Mouse (Mus musculus): ENCODE results near the gene Lst1. TPM values are rescaled to one million over a fixed set of nuclear protein-coding genes. Genes with fewer than 3 reads are reported as not detected.

Lst1 gene
- polyA plus RNA-seq, 1 experiment from 2014 or later: 3.7 TPM

GRCm38 (mm10) chr17:35193881-35194843 lies 5.9 kb upstream of the Lst1 start, which contains the start of gene Ltb:
Gene Ltb, plus strand, starts transcription at chr17:35194439.
- H3K4me2 ChIP-seq (ENCODE audit: low read depth, low read length): peak within 1 kb of the TSS; percentile 55; the same call in 1 of the 2 replicates
- H3K9me3 ChIP-seq (ENCODE audit: control insufficient read depth, low read length): no peaks in the 10 kb centered on the region
- H3K27ac ChIP-seq (ENCODE audit: low read depth, low read length): no peak within 1 kb of the TSS
- H3K4me1 ChIP-seq (ENCODE audit: control insufficient read depth, insufficient read depth, low read length): peaks cover 4% of the 10 kb centered on the region; the same call in 1 of the 2 replicates
- peaks cover 25% of the 10 kb centered on the region for H3K27me3 ChIP-seq (ENCODE audit: control insufficient read depth, insufficient read depth, low read length)
- H3K4me3 ChIP-seq (ENCODE audit: low read depth, low read length): no peak within 1 kb of the TSS
- no peak for ATAC-seq (ENCODE audit: low read depth)
- 76% methylated on average over 28 of the region's 28 CpGs for WGBS
- no peak within 1 kb of the TSS for H3K9ac ChIP-seq (replicated peaks; ENCODE audit: low read depth, low read length)
- H3K36me3 ChIP-seq (ENCODE audit: control insufficient read depth, insufficient read depth, low read length): no peaks in the 10 kb centered on the region

GRCm38 (mm10) chr17:35192924-35193323 lies 4.7 kb upstream of the Lst1 start:
- Histone ChIP-seq H3K36me3 (ENCODE audit: control insufficient read depth, insufficient read depth, low read length) (no peaks in the 10 kb centered on the region), H3K4me1 (ENCODE audit: control insufficient read depth, insufficient read depth, low read length) (peaks cover 4% of the 10 kb centered on the region; the same call in 1 of the 2 replicates), H3K4me3 (ENCODE audit: low read depth, low read length) (no peak overlapping the region), H3K9ac (replicated peaks; ENCODE audit: low read depth, low read length) (no peak overlapping the region), H3K27ac (ENCODE audit: low read depth, low read length) (no peak overlapping the region), H3K4me2 (ENCODE audit: low read depth, low read length) (no peak overlapping the region), H3K9me3 (ENCODE audit: control insufficient read depth, low read length) (no peaks in the 10 kb centered on the region), H3K27me3 (ENCODE audit: control insufficient read depth, insufficient read depth, low read length) (peaks cover 22% of the 10 kb centered on the region)
- no peak for ATAC-seq (ENCODE audit: low read depth)
- WGBS: 85% methylated on average over 5 of the region's 5 CpGs

- 74% methylated on average over 2 of the region's 2 CpGs for WGBS
- H3K9ac ChIP-seq (replicated peaks; ENCODE audit: low read depth, low read length): no peak overlapping the region
- H3K4me3 ChIP-seq (ENCODE audit: low read depth, low read length): no peak overlapping the region
- H3K27me3 ChIP-seq (ENCODE audit: control insufficient read depth, insufficient read depth, low read length): peaks cover 22% of the 10 kb centered on the region
- ATAC-seq (ENCODE audit: low read depth): no peak
- no peak overlapping the region for H3K27ac ChIP-seq (ENCODE audit: low read depth, low read length)
- H3K36me3 ChIP-seq (ENCODE audit: control insufficient read depth, insufficient read depth, low read length): no peaks in the 10 kb centered on the region
- H3K9me3 ChIP-seq (ENCODE audit: control insufficient read depth, low read length): no peaks in the 10 kb centered on the region
- H3K4me2 ChIP-seq (ENCODE audit: low read depth, low read length): no peak overlapping the region
- peaks cover 4% of the 10 kb centered on the region; the same call in 1 of the 2 replicates for H3K4me1 ChIP-seq (ENCODE audit: control insufficient read depth, insufficient read depth, low read length)
Measured at GRCm38 (mm10) chr17:35191723-35192122, 3.5 kb upstream of the Lst1 start.

GRCm38 (mm10) chr17:35190096-35190495 lies 1.9 kb upstream of the Lst1 start:
- H3K4me3 ChIP-seq (ENCODE audit: low read depth, low read length): no peak overlapping the region
- 77% methylated on average over 4 of the region's 4 CpGs for WGBS
- no peak overlapping the region for H3K27ac ChIP-seq (ENCODE audit: low read depth, low read length)
- no peaks in the 10 kb centered on the region for H3K4me1 ChIP-seq (ENCODE audit: control insufficient read depth, insufficient read depth, low read length)
- H3K9ac ChIP-seq (replicated peaks; ENCODE audit: low read depth, low read length): no peak overlapping the region
- H3K36me3 ChIP-seq (ENCODE audit: control insufficient read depth, insufficient read depth, low read length): no peaks in the 10 kb centered on the region
- H3K9me3 ChIP-seq (ENCODE audit: control insufficient read depth, low read length): no peaks in the 10 kb centered on the region
- peaks cover 8% of the 10 kb centered on the region for H3K27me3 ChIP-seq (ENCODE audit: control insufficient read depth, insufficient read depth, low read length)
- H3K4me2 ChIP-seq (ENCODE audit: low read depth, low read length): no peak overlapping the region
- ATAC-seq (ENCODE audit: low read depth): no peak

- WGBS: 63% methylated on average over 1 of the region's 1 CpGs
- no peak overlapping the region for H3K4me2 ChIP-seq (ENCODE audit: low read depth, low read length)
- ATAC-seq (ENCODE audit: low read depth): no peak
Measured at GRCm38 (mm10) chr17:35189186-35189585, 947 bp upstream of the Lst1 start.

GRCm38 (mm10) chr17:35187345-35187744 lies 894 bp downstream of the Lst1 start:
- Histone ChIP-seq H3K9me3 (ENCODE audit: control insufficient read depth, low read length) (no peaks in the 10 kb centered on the region), H3K27ac (ENCODE audit: low read depth, low read length) (no peak overlapping the region), H3K9ac (replicated peaks; ENCODE audit: low read depth, low read length) (no peak overlapping the region), H3K4me2 (ENCODE audit: low read depth, low read length) (no peak overlapping the region), H3K27me3 (ENCODE audit: control insufficient read depth, insufficient read depth, low read length) (no peaks in the 10 kb centered on the region), H3K36me3 (ENCODE audit: control insufficient read depth, insufficient read depth, low read length) (no peaks in the 10 kb centered on the region), H3K4me3 (ENCODE audit: low read depth, low read length) (no peak overlapping the region), H3K4me1 (ENCODE audit: control insufficient read depth, insufficient read depth, low read length) (no peaks in the 10 kb centered on the region)
- 82% methylated on average over 4 of the region's 4 CpGs for WGBS
- ATAC-seq (ENCODE audit: low read depth): no peak

More at GRCm38 (mm10) chr17:35189186-35189585, 947 bp upstream of the Lst1 start:
- no peaks in the 10 kb centered on the region for H3K4me1 ChIP-seq (ENCODE audit: control insufficient read depth, insufficient read depth, low read length)
- H3K27ac ChIP-seq (ENCODE audit: low read depth, low read length): no peak overlapping the region
- no peaks in the 10 kb centered on the region for H3K27me3 ChIP-seq (ENCODE audit: control insufficient read depth, insufficient read depth, low read length)
- H3K9me3 ChIP-seq (ENCODE audit: control insufficient read depth, low read length): no peaks in the 10 kb centered on the region
- H3K9ac ChIP-seq (replicated peaks; ENCODE audit: low read depth, low read length): no peak overlapping the region
- no peak overlapping the region for H3K4me3 ChIP-seq (ENCODE audit: low read depth, low read length)
- no peaks in the 10 kb centered on the region for H3K36me3 ChIP-seq (ENCODE audit: control insufficient read depth, insufficient read depth, low read length)

- H3K9ac ChIP-seq (replicated peaks; ENCODE audit: low read depth, low read length): 0 out of 2 replicates have a peak overlapping the region, but pooled peaks have one; percentile 13
- H3K36me3 ChIP-seq (ENCODE audit: control insufficient read depth, insufficient read depth, low read length): no peaks in the 10 kb centered on the region
- no peaks in the 10 kb centered on the region for H3K27me3 ChIP-seq (ENCODE audit: control insufficient read depth, insufficient read depth, low read length)
- 2% methylated on average over 4 of the region's 4 CpGs for WGBS
- no peak overlapping the region for H3K27ac ChIP-seq (ENCODE audit: low read depth, low read length)
- H3K4me3 ChIP-seq (ENCODE audit: low read depth, low read length): peak overlapping the region; percentile 19; the same call in 1 of the 2 replicates
- H3K4me2 ChIP-seq (ENCODE audit: low read depth, low read length): peak overlapping the region; percentile 49; the same call in 1 of the 2 replicates
- no peaks in the 10 kb centered on the region for H3K4me1 ChIP-seq (ENCODE audit: control insufficient read depth, insufficient read depth, low read length)
- ATAC-seq (ENCODE audit: low read depth): no peak
- no peaks in the 10 kb centered on the region for H3K9me3 ChIP-seq (ENCODE audit: control insufficient read depth, low read length)
Measured at GRCm38 (mm10) chr17:35186681-35187080, 1.6 kb downstream of the Lst1 start.

GRCm38 (mm10) chr17:35185639-35186611 lies 2.3 kb downstream of the Lst1 start:
- Histone ChIP-seq H3K4me1 (ENCODE audit: control insufficient read depth, insufficient read depth, low read length) (no peaks in the 10 kb centered on the region), H3K4me3 (ENCODE audit: low read depth, low read length) (peak overlapping the region; percentile 19), H3K27me3 (ENCODE audit: control insufficient read depth, insufficient read depth, low read length) (no peaks in the 10 kb centered on the region), H3K9ac (replicated peaks; ENCODE audit: low read depth, low read length) (peak overlapping the region; percentile 13; the same call in 1 of the 2 replicates), H3K27ac (ENCODE audit: low read depth, low read length) (0 out of 2 replicates have a peak overlapping the region, but pooled peaks have one; percentile 34), H3K9me3 (ENCODE audit: control insufficient read depth, low read length) (no peaks in the 10 kb centered on the region), H3K36me3 (ENCODE audit: control insufficient read depth, insufficient read depth, low read length) (no peaks in the 10 kb centered on the region), H3K4me2 (ENCODE audit: low read depth, low read length) (peak overlapping the region; percentile 49)
- ATAC-seq (ENCODE audit: low read depth): peak; percentile 44
- WGBS: 4% methylated on average over 18 of the region's 18 CpGs
